ENCODE assay signal across 23 mouse cellular contexts in genomic region chr5:125456100-125456499, GRCm38 (mm10). TPM values are rescaled to one million over a fixed set of nuclear protein-coding genes. Genes with fewer than 3 reads are reported as not detected.
DNase-seq lines count a peak whose midpoint lies in the region; ATAC-seq and TF ChIP-seq lines count a peak whose summit lies in the region.
"Had no signal": no experiment of that assay in that cellular context is flagged by ENCODE, and none has a peak within 500 bp of the region (broad histone marks: within the 10 kb centered on the region; RNA-seq: fewer than 3 reads in every experiment).

No protein-coding gene starts in this region.

- peak in 1 of 3 experiments; percentile 11; a peak in 1 of 6 replicates for TF ChIP-seq CTCF in MEL (IDR thresholded peaks at IDR 0.05 in 2 of 3, conservative IDR thresholded peaks at IDR 0.05 in 1 of 3; ENCODE audit: control insufficient read depth in 1 of 3, insufficient read depth in 1 of 3, low read depth in 2 of 3, low read length in 3 of 3, poor library complexity in 1 of 3, severe bottlenecking in 1 of 3)
- TF ChIP-seq CTCF in liver, postnatal 0 days (IDR thresholded peaks at IDR 0.05; ENCODE audit: low read depth) = no peak; the same call in 1 of the 2 replicates

- H3K36me3 ChIP-seq in MEL (ENCODE audit: control insufficient read depth in 1 of 2, insufficient read depth in 2 of 2, low read length in 2 of 2) = peaks cover 6 to 39% of the 10 kb centered on the region in 2 experiments
- peaks cover 36% of the 10 kb centered on the region for H3K36me3 ChIP-seq in liver, embryonic 13.5 days
- peaks cover 13% of the 10 kb centered on the region; the same call in 1 of the 2 replicates for H3K36me3 ChIP-seq in liver, postnatal 0 days (replicated peaks; ENCODE audit: insufficient read depth, low read length)

- H3K79me2 ChIP-seq in MEL (ENCODE audit: control insufficient read depth, insufficient read depth, low read length, poor library complexity) = peaks cover 14% of the 10 kb centered on the region

- no peaks in the 10 kb centered on the region for H3K27me3 ChIP-seq in MEL (ENCODE audit: control insufficient read depth in 1 of 2, insufficient read depth in 2 of 2, low read length in 2 of 2)
- H3K27me3 ChIP-seq in liver, embryonic 13.5 days = no peaks in the 10 kb centered on the region
- H3K27me3 ChIP-seq in liver, postnatal 0 days (ENCODE audit: insufficient read depth, low read length) = no peaks in the 10 kb centered on the region
- H3K27me3 ChIP-seq: embryonic facial prominence, embryonic 15.5 days; forebrain, embryonic 12.5 days; heart, embryonic 15.5 days; hindbrain, embryonic 13.5 days; Patski had no signal

- ATAC-seq in erythroid progenitor cell, adult 5-6 weeks (replicated peaks; ENCODE audit: low FRiP score, poor library complexity, severe bottlenecking) = peak; percentile 12; the same call in 1 of the 2 replicates
- ATAC-seq in liver, embryonic 13.5 days (ENCODE audit: low read depth) = peak; percentile 58
- peak; percentile 31; the same call in 1 of the 2 replicates for ATAC-seq in liver, postnatal 0 days
- ATAC-seq: activated CD4-positive, CD25-positive, alpha-beta regulatory T cell, adult 4 months; forebrain, embryonic 16.5 days; Patski had no signal

- no peak overlapping the region for H3K4me2 ChIP-seq in liver, embryonic 13.5 days
- H3K4me2 ChIP-seq in liver, postnatal 0 days (ENCODE audit: low read depth, low read length) = no peak overlapping the region
- H3K4me2 ChIP-seq: embryonic facial prominence, embryonic 15.5 days; forebrain, embryonic 12.5 days; heart, embryonic 11.5 days; heart, embryonic 15.5 days; hindbrain, embryonic 13.5 days had no signal

- no peaks in the 10 kb centered on the region for H3K9me3 ChIP-seq in MEL (replicated peaks; ENCODE audit: insufficient read depth, low read length)
- H3K9me3 ChIP-seq in liver, embryonic 13.5 days (replicated peaks) = no peaks in the 10 kb centered on the region
- H3K9me3 ChIP-seq in liver, postnatal 0 days (ENCODE audit: low read length) = no peaks in the 10 kb centered on the region
- H3K9me3 ChIP-seq: embryonic facial prominence, embryonic 15.5 days; forebrain, embryonic 12.5 days; heart, embryonic 15.5 days; hindbrain, embryonic 13.5 days had no signal

- TF ChIP-seq RAD21 in MEL (IDR thresholded peaks at IDR 0.05; ENCODE audit: low read depth, low read length) = no peak

- H3K9ac ChIP-seq in MEL (ENCODE audit: control insufficient read depth, low read depth, low read length, poor library complexity, severe bottlenecking) = no peak overlapping the region
- H3K9ac ChIP-seq in liver, embryonic 13.5 days = no peak overlapping the region
- H3K9ac ChIP-seq in liver, postnatal 0 days (replicated peaks) = no peak overlapping the region
- H3K9ac ChIP-seq: embryonic facial prominence, embryonic 15.5 days; forebrain, embryonic 12.5 days; heart, embryonic 15.5 days; hindbrain, embryonic 13.5 days had no signal

- H3K4me1 ChIP-seq in MEL (ENCODE audit: control insufficient read depth in 1 of 2, insufficient read depth in 2 of 2, low read length in 2 of 2) = peaks cover 18 to 31% of the 10 kb centered on the region in 2 experiments
- peaks cover 54% of the 10 kb centered on the region for H3K4me1 ChIP-seq in liver, embryonic 13.5 days (replicated peaks)
- peaks cover 13% of the 10 kb centered on the region; the same call in 1 of the 2 replicates for H3K4me1 ChIP-seq in liver, postnatal 0 days (ENCODE audit: insufficient read depth)
- H3K4me1 ChIP-seq: embryonic facial prominence, embryonic 15.5 days; forebrain, embryonic 12.5 days; heart, embryonic 15.5 days; hindbrain, embryonic 13.5 days had no signal

- H3K27ac ChIP-seq in MEL (ENCODE audit: control insufficient read depth, low read depth, low read length) = peak overlapping the region; percentile 38; the same call in 1 of the 2 replicates
- H3K27ac ChIP-seq in liver, embryonic 13.5 days = peak overlapping the region; percentile 73
- no peak overlapping the region for H3K27ac ChIP-seq in liver, postnatal 0 days (ENCODE audit: low read depth)
- H3K27ac ChIP-seq: embryonic facial prominence, embryonic 15.5 days; forebrain, embryonic 12.5 days; heart, adult 2 months; heart, embryonic 15.5 days; hindbrain, embryonic 13.5 days had no signal

- peak; percentile 49 to 76; a peak in 3 of 4 replicates for TF ChIP-seq EP300 in MEL (IDR thresholded peaks at IDR 0.05; ENCODE audit: low read depth in 1 of 2, low read length in 2 of 2)
- peak; percentile 68 for TF ChIP-seq EP300 in liver, postnatal 0 days (IDR thresholded peaks at IDR 0.05; ENCODE audit: low read depth)

- DNase-seq in MEL (ENCODE audit: low read depth, low spot score) = no peak
- peak; percentile 25 for DNase-seq in liver, embryonic 13.5 days
- DNase-seq in liver, postnatal 0 days = no peak
- no peak for DNase-seq in cerebellum, postnatal 25 days
- DNase-seq in cerebellum, postnatal 4 days (ENCODE audit: low spot score in 2 of 2) = no peak
- DNase-seq in right cerebral cortex, postnatal 25 days = no peak
- no peak for DNase-seq in layer of hippocampus, postnatal 14 days (ENCODE audit: low spot score in 2 of 2)
- DNase-seq: adrenal gland, adult 2 months; adrenal gland, postnatal 25 days; cerebellum, adult 8-10 months; cerebellum, postnatal 14 days; gastrocnemius, postnatal 14 days; heart, adult 2 months; heart, postnatal 14 days had no signal

- WGBS in liver, embryonic 13.5 days (ENCODE audit: insufficient replicate concordance) = 38% methylated on average over 6 of the region's 6 CpGs
- WGBS in liver, postnatal 0 days (ENCODE audit: insufficient replicate concordance) = 55% methylated on average over 6 of the region's 6 CpGs

- TF ChIP-seq POLR2A in MEL (IDR thresholded peaks at IDR 0.05; ENCODE audit: control insufficient read depth in 1 of 2, insufficient read depth in 1 of 2, low read depth in 1 of 2, low read length in 2 of 2, poor library complexity in 1 of 2) = no peak

- H3K4me3 ChIP-seq in MEL (ENCODE audit: control insufficient read depth in 1 of 2, insufficient read depth in 1 of 2, low read depth in 2 of 2, low read length in 2 of 2) = no peak overlapping the region
- H3K4me3 ChIP-seq in liver, embryonic 13.5 days (replicated peaks) = no peak overlapping the region
- no peak overlapping the region for H3K4me3 ChIP-seq in liver, postnatal 0 days (ENCODE audit: low read depth, low read length)
- H3K4me3 ChIP-seq: embryonic facial prominence, embryonic 15.5 days; forebrain, embryonic 12.5 days; heart, adult 2 months; heart, embryonic 15.5 days; hindbrain, embryonic 13.5 days had no signal

TF ChIP-seq in MEL, 35 proteins besides CTCF, POLR2A, EP300 and RAD21:
- TF ChIP-seq SIN3A (IDR thresholded peaks at IDR 0.05; ENCODE audit: low read length) (0 out of 2 replicates have a peak, but pooled peaks have one; percentile 12), ZNF384 (IDR thresholded peaks at IDR 0.05; ENCODE audit: low read depth, low read length) (no peak), E2F4 (IDR thresholded peaks at IDR 0.05; ENCODE audit: borderline replicate concordance, low read depth, low read length) (no peak), TCF12 (IDR thresholded peaks at IDR 0.05; ENCODE audit: low read depth, low read length) (peak; percentile 79), GATA1 (IDR thresholded peaks at IDR 0.05; ENCODE audit: low read depth, low read length) (0 out of 2 replicates have a peak, but pooled peaks have one; percentile 36), RCOR1 (IDR thresholded peaks at IDR 0.05; ENCODE audit: low read depth, low read length) (0 out of 2 replicates have a peak, but pooled peaks have one; percentile 24), ETS1 (IDR thresholded peaks at IDR 0.05; ENCODE audit: low read depth, low read length) (0 out of 2 replicates have a peak, but pooled peaks have one; percentile 12), TAL1 (IDR thresholded peaks at IDR 0.05; ENCODE audit: low read length) (0 out of 2 replicates have a peak, but pooled peaks have one; percentile 25)

RNA-seq across cellular contexts. Expression of gene Bri3bp, which starts 14.7 kb away (rescaled TPM):
- total RNA-seq in MEL (2012; rRNA removed) = 87.6 and 88.6 TPM in 2 replicates
- 100 to 1,000 TPM in 1 of 2 experiments, 10 to 100 TPM in 1; 73.7 to 264 TPM for polyA plus RNA-seq in MEL (2012; ENCODE audit: insufficient read depth in 1 of 2, insufficient read length in 2 of 2, low read depth in 1 of 2, low replicate concordance in 2 of 2, missing spikeins in 1 of 2)
- 5.4 and 10.5 TPM in 2 replicates for total RNA-seq in erythroid progenitor cell, adult 5-6 weeks (2015; ENCODE audit: low replicate concordance)
- total RNA-seq in erythroid progenitor cell, adult 5-6 weeks (2017; ENCODE audit: low replicate concordance) = 2.0 and 2.4 TPM in 2 replicates
- polyA plus RNA-seq in liver, embryonic 13.5 days (2015; fragmentation: Nextera tagmentation; extraction: Ambion mirVana) = 30.7 and 31.8 TPM in 2 replicates
- 20.2 and 20.9 TPM in 2 replicates for polyA plus RNA-seq in liver, postnatal 0 days (2015; fragmentation: Nextera tagmentation; extraction: Ambion mirVana)
- 10 to 100 TPM; 89.0 to 90.0 TPM for total RNA-seq in layer of hippocampus, postnatal 14 days (2021)

RNA-seq across cellular contexts. Expression of gene Aacs, which starts 19.5 kb away (rescaled TPM):
- 32.8 and 34.9 TPM in 2 replicates for total RNA-seq in MEL (2012; rRNA removed)
- 10 to 100 TPM in 1 of 2 experiments, not detected in 1; 79.5 TPM for polyA plus RNA-seq in MEL (2012; ENCODE audit: insufficient read depth in 1 of 2, insufficient read length in 2 of 2, low read depth in 1 of 2, low replicate concordance in 2 of 2, missing spikeins in 1 of 2)
- total RNA-seq in erythroid progenitor cell, adult 5-6 weeks (2015; ENCODE audit: low replicate concordance) = 6.5 and 13.4 TPM in 2 replicates
- 1.2 and 7.1 TPM in 2 replicates for total RNA-seq in erythroid progenitor cell, adult 5-6 weeks (2017; ENCODE audit: low replicate concordance)
- polyA plus RNA-seq in liver, embryonic 13.5 days (2015; fragmentation: Nextera tagmentation; extraction: Ambion mirVana) = 17.5 and 17.9 TPM in 2 replicates
- 3.8 and 4.6 TPM in 2 replicates for polyA plus RNA-seq in liver, postnatal 0 days (2015; fragmentation: Nextera tagmentation; extraction: Ambion mirVana)
- 10 to 100 TPM; 77.1 to 87.7 TPM for total RNA-seq in layer of hippocampus, postnatal 14 days (2021)

RNA-seq across cellular contexts. Expression of gene Dhx37, which starts 22.2 kb away (rescaled TPM):
- total RNA-seq in MEL (2012; rRNA removed) = 26.0 and 27.4 TPM in 2 replicates
- polyA plus RNA-seq in MEL (2012; ENCODE audit: insufficient read depth in 1 of 2, insufficient read length in 2 of 2, low read depth in 1 of 2, low replicate concordance in 2 of 2, missing spikeins in 1 of 2) = 100 to 1,000 TPM in 1 of 2 experiments, 10 to 100 TPM in 1; 55.3 to 549 TPM
- total RNA-seq in erythroid progenitor cell, adult 5-6 weeks (2015; ENCODE audit: low replicate concordance) = 3.2 and 5.0 TPM in 2 replicates
- 3.6 and 15.9 TPM in 2 replicates for total RNA-seq in erythroid progenitor cell, adult 5-6 weeks (2017; ENCODE audit: low replicate concordance)
- polyA plus RNA-seq in liver, embryonic 13.5 days (2015; fragmentation: Nextera tagmentation; extraction: Ambion mirVana) = 5.8 and 6.2 TPM in 2 replicates
- polyA plus RNA-seq in liver, postnatal 0 days (2015; fragmentation: Nextera tagmentation; extraction: Ambion mirVana) = 3.3 and 3.4 TPM in 2 replicates
- total RNA-seq in layer of hippocampus, postnatal 14 days (2021) = 10 to 100 TPM; 12.4 to 13.8 TPM
